Mouse (Mus musculus): ENCODE results near the gene Tmem109. TPM values are rescaled to one million over a fixed set of nuclear protein-coding genes. Genes with fewer than 3 reads are reported as not detected.

The Tmem109 gene
- polyA plus RNA-seq, 1 experiment from 2014 or later: 145 TPM

GRCm38 (mm10) chr19:10821319-10821718 lies 60.5 kb downstream of the Tmem109 start:
- no peaks in the 10 kb centered on the region for H3K9me3 ChIP-seq (ENCODE audit: control insufficient read depth, low read length)
- H3K4me3 ChIP-seq (ENCODE audit: low read length): no peak overlapping the region
- no peak overlapping the region for H3K27ac ChIP-seq (ENCODE audit: low read length)
- WGBS: 62% methylated on average over 7 of the region's 7 CpGs
- no peak overlapping the region for H3K4me2 ChIP-seq (ENCODE audit: low read depth, low read length)
- no peaks in the 10 kb centered on the region for H3K36me3 ChIP-seq (ENCODE audit: control insufficient read depth, insufficient read depth, low read length)
- ATAC-seq (ENCODE audit: low read depth): no peak
- peaks cover 2% of the 10 kb centered on the region; the same call in 1 of the 2 replicates for H3K4me1 ChIP-seq (replicated peaks; ENCODE audit: control insufficient read depth, insufficient read depth, low read length)
- no peak overlapping the region for H3K9ac ChIP-seq (ENCODE audit: low read length)
- no peaks in the 10 kb centered on the region for H3K27me3 ChIP-seq (ENCODE audit: control insufficient read depth, insufficient read depth, low read depth, low read length)

Other genes starting within 250 kb of the Tmem109 start
- gene Vwce, start 247.8 kb downstream of the Tmem109 start, polyA plus RNA-seq (2015; fragmentation: Nextera tagmentation; extraction: Ambion mirVana): 0.82 and 0.88 TPM in 2 replicates
- not detected in 2 replicates for gene Pga5, start 203.9 kb downstream of the Tmem109 start, polyA plus RNA-seq (2015; fragmentation: Nextera tagmentation; extraction: Ambion mirVana)
- gene Vps37c, start 193.3 kb downstream of the Tmem109 start, polyA plus RNA-seq (2015; fragmentation: Nextera tagmentation; extraction: Ambion mirVana): 29.9 and 36.2 TPM in 2 replicates
- gene Cd5, start 143.0 kb downstream of the Tmem109 start, polyA plus RNA-seq (2015; fragmentation: Nextera tagmentation; extraction: Ambion mirVana): 0.87 and 1.1 TPM in 2 replicates
- gene Cd6, start 51.9 kb downstream of the Tmem109 start, polyA plus RNA-seq (2015; fragmentation: Nextera tagmentation; extraction: Ambion mirVana): 0.10 and 0.55 TPM in 2 replicates
- gene Slc15a3, start 42.3 kb downstream of the Tmem109 start, polyA plus RNA-seq (2015; fragmentation: Nextera tagmentation; extraction: Ambion mirVana): 0.50 and 0.83 TPM in 2 replicates
- 66.5 and 71.7 TPM in 2 replicates for gene Tmem132a, start 12.1 kb downstream of the Tmem109 start, polyA plus RNA-seq (2015; fragmentation: Nextera tagmentation; extraction: Ambion mirVana)
- gene Prpf19, start 13.2 kb upstream of the Tmem109 start, polyA plus RNA-seq (2015; fragmentation: Nextera tagmentation; extraction: Ambion mirVana): 33.0 and 34.4 TPM in 2 replicates
- gene Zp1, start 38.6 kb upstream of the Tmem109 start, polyA plus RNA-seq (2015; fragmentation: Nextera tagmentation; extraction: Ambion mirVana): not detected in 2 replicates
- gene Ptgdr2, start 55.2 kb upstream of the Tmem109 start, polyA plus RNA-seq (2015; fragmentation: Nextera tagmentation; extraction: Ambion mirVana): 0.11 and 0.16 TPM in 2 replicates
- 22.6 and 23.9 TPM in 2 replicates for gene Ccdc86, start 67.3 kb upstream of the Tmem109 start, polyA plus RNA-seq (2015; fragmentation: Nextera tagmentation; extraction: Ambion mirVana)
- not detected in 2 replicates for gene Ms4a10, start 92.7 kb upstream of the Tmem109 start, polyA plus RNA-seq (2015; fragmentation: Nextera tagmentation; extraction: Ambion mirVana)
- not detected in 2 replicates for gene Ms4a15, start 111.2 kb upstream of the Tmem109 start, polyA plus RNA-seq (2015; fragmentation: Nextera tagmentation; extraction: Ambion mirVana)
- gene Ms4a18, start 136.0 kb upstream of the Tmem109 start, polyA plus RNA-seq (2015; fragmentation: Nextera tagmentation; extraction: Ambion mirVana): not detected in 2 replicates
- 0.33 TPM in 1 of 2 replicates, not detected in the other for gene Ms4a8a, start 199.1 kb upstream of the Tmem109 start, polyA plus RNA-seq (2015; fragmentation: Nextera tagmentation; extraction: Ambion mirVana)
- gene 1700017D01Rik, start 248.9 kb upstream of the Tmem109 start, polyA plus RNA-seq (2015; fragmentation: Nextera tagmentation; extraction: Ambion mirVana): not detected in 2 replicates